Mouse (Mus musculus) MEL (cell line): ENCODE data around the gene Ciart. TPM values are rescaled to one million over a fixed set of nuclear protein-coding genes. Genes with fewer than 3 reads are reported as not detected.
A peak's percentile ranks its signal among the peaks of the same experiment; 100 is the strongest.

ENCODE experiments used
- DNase-seq: peaks from one replicate; pipeline ENCODE4 v3.0.0; 2011; ENCODE audit warnings: low read depth, low spot score
- H3K27ac ChIP-seq: 2 replicates; pipeline ENCODE4 v1.5.1; 2012; ENCODE audit warnings: low read depth, mild to moderate bottlenecking, control low read depth, low read length, moderate library complexity; ENCODE audit not compliant: control insufficient read depth
- H3K27me3 ChIP-seq, 2 experiments: fragments of 150-350 bp in 1 of 2; sonication (generic) in 1 of 2; 2 replicates each; pipeline ENCODE4 v1.6.1; 2012; ENCODE audit warnings: low read length in 2 of 2, mild to moderate bottlenecking in 2 of 2, improper control_type of control experiment in 1 of 2, moderate library complexity in 1 of 2; ENCODE audit not compliant: insufficient read depth in 2 of 2, control insufficient read depth in 1 of 2
- H3K36me3 ChIP-seq, 2 experiments: 2 replicates each; pipeline ENCODE4 v1.6.1; 2012 to 2014; ENCODE audit warnings: low read length in 2 of 2, improper control_type of control experiment in 1 of 2, inconsistent platforms in 1 of 2, mild to moderate bottlenecking in 1 of 2; ENCODE audit not compliant: insufficient read depth in 2 of 2, control insufficient read depth in 1 of 2
- H3K4me1 ChIP-seq, 2 experiments: fragments of 150-350 bp in 1 of 2; sonication (generic) in 1 of 2; 2 replicates each; pipeline ENCODE4 v1.6.1; 2012; ENCODE audit warnings: low read length in 2 of 2, improper control_type of control experiment in 1 of 2, mild to moderate bottlenecking in 1 of 2; ENCODE audit not compliant: insufficient read depth in 2 of 2, control insufficient read depth in 1 of 2
- H3K4me3 ChIP-seq, 2 experiments: fragments of 150-350 bp in 1 of 2; sonication (generic) in 1 of 2; 2 replicates each; pipeline ENCODE4 v1.5.1; 2012; ENCODE audit warnings: low read depth in 2 of 2, low read length in 2 of 2, mild to moderate bottlenecking in 2 of 2, moderate library complexity in 2 of 2, control low read depth in 1 of 2, improper control_type of control experiment in 1 of 2; ENCODE audit not compliant: control insufficient read depth in 1 of 2, insufficient read depth in 1 of 2
- H3K79me2 ChIP-seq: 2 replicates; pipeline ENCODE4 v1.6.1; 2012; ENCODE audit warnings: mild to moderate bottlenecking, low read length, moderate library complexity; ENCODE audit not compliant: control insufficient read depth, poor library complexity, insufficient read depth
- H3K9ac ChIP-seq: 2 replicates; pipeline ENCODE4 v1.6.1; 2012; ENCODE audit warnings: low read depth, mild to moderate bottlenecking, control low read depth, low read length, moderate library complexity; ENCODE audit not compliant: control insufficient read depth, poor library complexity, severe bottlenecking
- H3K9me3 ChIP-seq: fragments of 150-350 bp; sonication (generic); replicated peaks from 2 replicates; pipeline ENCODE4 v1.6.1; 2012; ENCODE audit warnings: mild to moderate bottlenecking, low read length, improper control_type of control experiment, moderate library complexity; ENCODE audit not compliant: insufficient read depth
- BHLHE40 ChIP-seq: IDR thresholded peaks from 2 replicates; pipeline ENCODE4 v1.6.1; 2012; ENCODE audit warnings: low read depth, mild to moderate bottlenecking, inconsistent platforms, low read length, improper control_type of control experiment, borderline replicate concordance
- CHD1 ChIP-seq: IDR thresholded peaks from 2 replicates; pipeline ENCODE4 v1.6.1; 2012; ENCODE audit warnings: low read depth, mild to moderate bottlenecking, inconsistent platforms, low read length, improper control_type of control experiment
- CHD2 ChIP-seq: IDR thresholded peaks from 2 replicates; pipeline ENCODE4 v1.6.1; 2011; ENCODE audit warnings: low read length, improper control_type of control experiment
- E2F4 ChIP-seq: IDR thresholded peaks from 2 replicates; pipeline ENCODE4 v1.6.1; 2011; ENCODE audit warnings: low read depth, low read length, improper control_type of control experiment, borderline replicate concordance
- ELF1 ChIP-seq: IDR thresholded peaks from 2 replicates; pipeline ENCODE4 v1.6.1; 2014; ENCODE audit warnings: low read depth, mild to moderate bottlenecking, inconsistent platforms, low read length, improper control_type of control experiment, moderate library complexity
- EP300 ChIP-seq, 2 experiments: IDR thresholded peaks; 2 replicates each; pipeline ENCODE4 v1.6.1; 2011; ENCODE audit warnings: improper control_type of control experiment in 2 of 2, low read length in 2 of 2, low read depth in 1 of 2, mild to moderate bottlenecking in 1 of 2
- ETS1 ChIP-seq: IDR thresholded peaks from 2 replicates; pipeline ENCODE4 v1.6.1; 2012; ENCODE audit warnings: low read depth, mild to moderate bottlenecking, inconsistent platforms, low read length, improper control_type of control experiment, moderate library complexity
- GABPA ChIP-seq: IDR thresholded peaks from 2 replicates; pipeline ENCODE4 v1.6.1; 2012; ENCODE audit warnings: low read depth, mild to moderate bottlenecking, inconsistent platforms, low read length, improper control_type of control experiment, moderate library complexity
- GATA1 ChIP-seq: IDR thresholded peaks from 2 replicates; pipeline ENCODE4 v1.6.1; 2011; ENCODE audit warnings: low read depth, low read length, improper control_type of control experiment
- HCFC1 ChIP-seq: IDR thresholded peaks from 2 replicates; pipeline ENCODE4 v1.6.1; 2012; ENCODE audit warnings: low read depth, mild to moderate bottlenecking, inconsistent platforms, low read length, improper control_type of control experiment, moderate library complexity
- JUND ChIP-seq: IDR thresholded peaks from 2 replicates; pipeline ENCODE4 v1.6.1; 2011; ENCODE audit warnings: low read depth, mild to moderate bottlenecking, improper control_type of control experiment, low read length
- KAT2A ChIP-seq: conservative IDR thresholded peaks from 2 replicates; pipeline ENCODE4 v1.6.1; 2012; ENCODE audit warnings: low read depth, low read length, improper control_type of control experiment, inconsistent platforms
- MAFK ChIP-seq: IDR thresholded peaks from 2 replicates; pipeline ENCODE4 v1.6.1; 2011; ENCODE audit warnings: low read depth, mild to moderate bottlenecking, low read length, improper control_type of control experiment, borderline replicate concordance
- MAX ChIP-seq: IDR thresholded peaks from 2 replicates; pipeline ENCODE4 v1.6.1; 2011; ENCODE audit warnings: low read length, improper control_type of control experiment
- MAZ ChIP-seq: IDR thresholded peaks from 2 replicates; pipeline ENCODE4 v1.6.1; 2012; ENCODE audit warnings: low read depth, mild to moderate bottlenecking, inconsistent platforms, low read length, improper control_type of control experiment
- MEF2A ChIP-seq: IDR thresholded peaks from 2 replicates; pipeline ENCODE4 v1.6.1; 2014; ENCODE audit warnings: low read depth, mild to moderate bottlenecking, inconsistent platforms, low read length, improper control_type of control experiment; ENCODE audit not compliant: poor library complexity, insufficient replicate concordance, severe bottlenecking; ENCODE audit errors: extremely low read depth
- MXI1 ChIP-seq: IDR thresholded peaks from 2 replicates; pipeline ENCODE4 v1.6.1; 2011; ENCODE audit warnings: mild to moderate bottlenecking, low read depth, low read length, improper control_type of control experiment
- MYB ChIP-seq: IDR thresholded peaks from 2 replicates; pipeline ENCODE4 v1.6.1; 2011; ENCODE audit warnings: mild to moderate bottlenecking, low read depth, low read length, improper control_type of control experiment
- MYC ChIP-seq: IDR thresholded peaks from 2 replicates; pipeline ENCODE4 v1.6.1; 2011; ENCODE audit warnings: low read depth, mild to moderate bottlenecking, low read length, improper control_type of control experiment, moderate library complexity
- NELFE ChIP-seq: IDR thresholded peaks from 2 replicates; pipeline ENCODE4 v1.6.1; 2011; ENCODE audit warnings: low read depth, low read length, improper control_type of control experiment
- NRF1 ChIP-seq: IDR thresholded peaks from 2 replicates; pipeline ENCODE4 v1.6.1; 2014; ENCODE audit warnings: low read depth, mild to moderate bottlenecking, inconsistent platforms, low read length, improper control_type of control experiment, moderate library complexity; ENCODE audit not compliant: poor library complexity, insufficient read depth, severe bottlenecking
- POLR2A ChIP-seq, 2 experiments: IDR thresholded peaks; 2 replicates each; pipeline ENCODE4 v1.6.1; 2011 to 2012; ENCODE audit warnings: low read length in 2 of 2, mild to moderate bottlenecking in 2 of 2, control low read depth in 1 of 2, improper control_type of control experiment in 1 of 2, low read depth in 1 of 2, moderate library complexity in 1 of 2; ENCODE audit not compliant: control insufficient read depth in 1 of 2, insufficient read depth in 1 of 2, poor library complexity in 1 of 2
- POLR2AphosphoS2 ChIP-seq: IDR thresholded peaks from 2 replicates; pipeline ENCODE4 v1.6.1; 2011; ENCODE audit warnings: low read length, improper control_type of control experiment
- POLR2AphosphoS5 ChIP-seq: IDR thresholded peaks from 2 replicates; pipeline ENCODE4 v1.6.1; 2012; ENCODE audit warnings: low read depth, borderline replicate concordance, mild to moderate bottlenecking, inconsistent platforms, low read length, moderate library complexity, mixed read lengths
- RAD21 ChIP-seq: IDR thresholded peaks from 2 replicates; pipeline ENCODE4 v1.6.1; 2011; ENCODE audit warnings: mild to moderate bottlenecking, low read depth, low read length, improper control_type of control experiment
- RCOR1 ChIP-seq: IDR thresholded peaks from 2 replicates; pipeline ENCODE4 v1.6.1; 2012; ENCODE audit warnings: low read depth, mild to moderate bottlenecking, inconsistent platforms, low read length, improper control_type of control experiment
- SIN3A ChIP-seq: IDR thresholded peaks from 2 replicates; pipeline ENCODE4 v1.6.1; 2012; ENCODE audit warnings: low read length, improper control_type of control experiment, inconsistent platforms
- SMC3 ChIP-seq: IDR thresholded peaks from 2 replicates; pipeline ENCODE4 v1.6.1; 2011; ENCODE audit warnings: low read depth, low read length, improper control_type of control experiment
- TAL1 ChIP-seq: IDR thresholded peaks from 2 replicates; pipeline ENCODE4 v1.6.1; 2012; ENCODE audit warnings: mild to moderate bottlenecking, inconsistent platforms, low read length, moderate library complexity, mixed read lengths
- TBP ChIP-seq: IDR thresholded peaks from 2 replicates; pipeline ENCODE4 v1.8.0; 2011; ENCODE audit warnings: low read depth, low read length, improper control_type of control experiment
- TCF12 ChIP-seq: IDR thresholded peaks from 2 replicates; pipeline ENCODE4 v1.6.1; 2014; ENCODE audit warnings: low read depth, mild to moderate bottlenecking, inconsistent platforms, low read length, improper control_type of control experiment, moderate library complexity
- USF1 ChIP-seq: IDR thresholded peaks from 2 replicates; pipeline ENCODE4 v1.6.1; 2014; ENCODE audit warnings: low read depth, mild to moderate bottlenecking, inconsistent platforms, low read length, improper control_type of control experiment, moderate library complexity
- USF2 ChIP-seq, 2 experiments: IDR thresholded peaks; 2 replicates each; pipeline ENCODE4 v1.6.1; 2011 to 2012; ENCODE audit warnings: improper control_type of control experiment in 2 of 2, low read length in 2 of 2, borderline replicate concordance in 1 of 2, inconsistent platforms in 1 of 2, low read depth in 1 of 2, mild to moderate bottlenecking in 1 of 2; ENCODE audit not compliant: insufficient read depth in 1 of 2
- ZC3H11A ChIP-seq: IDR thresholded peaks from 2 replicates; pipeline ENCODE4 v1.6.1; 2012; ENCODE audit warnings: low read depth, mild to moderate bottlenecking, inconsistent platforms, low read length, improper control_type of control experiment
- ZKSCAN1 ChIP-seq: IDR thresholded peaks from 2 replicates; pipeline ENCODE4 v1.6.1; 2012; ENCODE audit warnings: low read depth, mild to moderate bottlenecking, inconsistent platforms, low read length, improper control_type of control experiment, moderate library complexity
- ZMIZ1 ChIP-seq: IDR thresholded peaks from 2 replicates; pipeline ENCODE4 v1.6.1; 2012; ENCODE audit warnings: low read depth, mild to moderate bottlenecking, inconsistent platforms, low read length, improper control_type of control experiment, moderate library complexity
- ZNF384 ChIP-seq: IDR thresholded peaks from 2 replicates; pipeline ENCODE4 v1.6.1; 2012; ENCODE audit warnings: low read depth, mild to moderate bottlenecking, inconsistent platforms, low read length, improper control_type of control experiment
- polyA plus RNA-seq, 2 experiments: library from polyadenylated mRNA; stranded (reverse) in 1 of 2; unstranded in 1 of 2; fragments of >175 nt in 1 of 2; fragments of >200 nt in 1 of 2; gene quantifications; 2 replicates each; pipeline versions ENCODE4 v1.2.1 to v1.2.4; 2012; ENCODE audit warnings: low replicate concordance in 2 of 2, low read depth in 1 of 2; ENCODE audit not compliant: insufficient read length in 2 of 2, insufficient read depth in 1 of 2, missing spikeins in 1 of 2
- total RNA-seq: library from RNA; depleted of rRNA; stranded (reverse); fragments of 300-350 nt; gene quantifications from 2 replicates; pipeline ENCODE4 v1.2.3, GENCODE M21; 2012

The Ciart gene
- total and polyA plus RNA-seq, 3 experiments = 4.9 to 23.8 TPM; not detected in 1

GRCm38 (mm10) chr3:95871392-95871867 lies 10.6 kb downstream of the Ciart start, which contains the start of gene Mrps21:
Mrps21 (minus strand) TSS chr3:95871519.
- H3K4me1 ChIP-seq = peaks cover 4 to 8% of the 10 kb centered on the region in 2 experiments
- no peaks in the 10 kb centered on the region for H3K27me3 ChIP-seq
- DNase-seq = peak; percentile 99
- no peaks in the 10 kb centered on the region for H3K9me3 ChIP-seq
- H3K4me3 ChIP-seq = peak within 1 kb of the TSS; percentile 75 to 80
- peaks cover 3 to 17% of the 10 kb centered on the region in 2 experiments for H3K36me3 ChIP-seq
- H3K9ac ChIP-seq = peak within 1 kb of the TSS; percentile 83
- H3K27ac ChIP-seq = peak within 1 kb of the TSS; percentile 85
- peaks cover 37% of the 10 kb centered on the region for H3K79me2 ChIP-seq
- TF ChIP-seq CHD2 (peak; percentile 42), ELF1 (peak; percentile 97), POLR2AphosphoS5 (peak; percentile 89; the same call in 1 of the 2 replicates), ZKSCAN1 (peak; percentile 12; the same call in 1 of the 2 replicates), CHD1 (peak; percentile 87), TBP (peak; percentile 92), ZC3H11A (no peak), NELFE (peak; percentile 99), USF2 (IDR thresholded peaks at IDR 0.05; ENCODE audit: borderline replicate concordance in 1 of 2, insufficient read depth in 1 of 2, low read depth in 1 of 2, low read length in 2 of 2) (no peak), ZMIZ1 (no peak; the same call in none of the 2 replicates), MAX (peak; percentile 89), NRF1 (peak; percentile 90), E2F4 (peak; percentile 54; the same call in 1 of the 2 replicates), MYC (peak; percentile 84), POLR2AphosphoS2 (peak; percentile 99), USF1 (peak; percentile 64; the same call in 1 of the 2 replicates), TCF12 (peak; percentile 86), MAZ (peak; percentile 90), ETS1 (peak; percentile 74), MAFK (no peak), BHLHE40 (peak; percentile 64; the same call in 1 of the 2 replicates), TAL1 (no peak), RAD21 (no peak), MYB (no peak), JUND (0 out of 2 replicates have a peak, but pooled peaks have one; percentile 5), SIN3A (peak; percentile 98), KAT2A (peak; percentile 84), GATA1 (no peak), EP300 (IDR thresholded peaks at IDR 0.05; ENCODE audit: low read depth in 1 of 2, low read length in 2 of 2) (0 out of 4 replicates have a peak, but pooled peaks of 1 of the 2 experiments have one; percentile 36), MXI1 (peak; percentile 89), HCFC1 (peak; percentile 93), MEF2A (peak; percentile 76; the same call in 1 of the 2 replicates), SMC3 (no peak; the same call in 1 of the 2 replicates), GABPA (0 out of 2 replicates have a peak, but pooled peaks have one; percentile 18), POLR2A (IDR thresholded peaks at IDR 0.05; ENCODE audit: control insufficient read depth in 1 of 2, insufficient read depth in 1 of 2, low read depth in 1 of 2, low read length in 2 of 2, poor library complexity in 1 of 2) (peak; percentile 99 to 100), ZNF384 (peak; percentile 79; the same call in 1 of the 2 replicates), RCOR1 (peak; percentile 64)
